Mouse (Mus musculus) lung, adult 2 months (tissue): Measurements from ENCODE around the gene Irf7.

ENCODE experiments used
- CTCF ChIP-seq: fragments of 200-500 bp; IDR thresholded peaks from 2 replicates; pipeline ENCODE4 v1.5.1; 2011; ENCODE audit warnings: mild to moderate bottlenecking, low read length, control low read depth; ENCODE audit not compliant: insufficient read depth
- POLR2A ChIP-seq: fragments of 200-500 bp; IDR thresholded peaks from 2 replicates; pipeline ENCODE4 v1.6.1; 2011; ENCODE audit warnings: low read depth, mild to moderate bottlenecking, control low read depth, low read length, borderline replicate concordance; ENCODE audit errors: extremely low read depth

DNA sequence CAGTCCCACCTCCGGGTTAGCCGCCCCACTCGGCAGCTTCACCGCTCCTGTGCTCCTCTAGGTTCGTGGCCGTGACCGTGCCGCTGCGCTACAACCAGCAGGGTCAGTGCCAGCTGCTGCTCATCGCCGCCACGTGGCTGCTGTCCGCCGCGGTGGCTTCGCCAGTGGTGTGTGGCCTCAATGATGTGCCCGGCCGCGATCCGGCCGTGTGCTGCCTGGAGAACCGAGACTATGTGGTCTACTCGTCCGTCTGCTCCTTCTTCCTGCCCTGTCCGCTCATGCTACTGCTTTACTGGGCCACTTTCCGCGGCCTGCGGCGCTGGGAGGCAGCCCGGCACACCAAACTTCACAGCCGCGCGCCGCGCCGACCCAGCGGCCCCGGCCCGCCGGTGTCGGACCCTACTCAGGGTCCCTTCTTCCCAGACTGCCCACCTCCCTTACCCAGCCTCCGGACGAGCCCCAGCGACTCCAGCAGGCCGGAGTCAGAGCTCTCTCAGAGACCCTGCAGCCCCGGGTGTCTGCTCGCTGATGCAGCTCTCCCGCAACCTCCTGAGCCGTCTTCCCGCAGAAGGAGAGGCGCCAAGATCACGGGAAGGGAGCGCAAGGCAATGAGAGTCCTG is 27.7 kb upstream of the Irf7 start:
- TF ChIP-seq CTCF = no peak
- TF ChIP-seq POLR2A = no peak
